Mouse (Mus musculus) testis, adult 2 months (tissue): Measurements from ENCODE around the gene Cdh10.

Experiments used
- CTCF ChIP-seq: fragments of 200-500 bp; IDR thresholded peaks from 2 replicates; pipeline ENCODE4 v1.5.1; 2012; ENCODE audit warnings: low read depth, mild to moderate bottlenecking, inconsistent platforms, low read length, moderate library complexity; ENCODE audit not compliant: control insufficient read depth, insufficient read depth, insufficient replicate concordance
- POLR2A ChIP-seq: fragments of 200-500 bp; IDR thresholded peaks from 2 replicates; pipeline ENCODE4 v1.6.1; 2012; ENCODE audit warnings: low read depth, mild to moderate bottlenecking, inconsistent platforms, low read length, moderate library complexity; ENCODE audit not compliant: control insufficient read depth

DNA sequence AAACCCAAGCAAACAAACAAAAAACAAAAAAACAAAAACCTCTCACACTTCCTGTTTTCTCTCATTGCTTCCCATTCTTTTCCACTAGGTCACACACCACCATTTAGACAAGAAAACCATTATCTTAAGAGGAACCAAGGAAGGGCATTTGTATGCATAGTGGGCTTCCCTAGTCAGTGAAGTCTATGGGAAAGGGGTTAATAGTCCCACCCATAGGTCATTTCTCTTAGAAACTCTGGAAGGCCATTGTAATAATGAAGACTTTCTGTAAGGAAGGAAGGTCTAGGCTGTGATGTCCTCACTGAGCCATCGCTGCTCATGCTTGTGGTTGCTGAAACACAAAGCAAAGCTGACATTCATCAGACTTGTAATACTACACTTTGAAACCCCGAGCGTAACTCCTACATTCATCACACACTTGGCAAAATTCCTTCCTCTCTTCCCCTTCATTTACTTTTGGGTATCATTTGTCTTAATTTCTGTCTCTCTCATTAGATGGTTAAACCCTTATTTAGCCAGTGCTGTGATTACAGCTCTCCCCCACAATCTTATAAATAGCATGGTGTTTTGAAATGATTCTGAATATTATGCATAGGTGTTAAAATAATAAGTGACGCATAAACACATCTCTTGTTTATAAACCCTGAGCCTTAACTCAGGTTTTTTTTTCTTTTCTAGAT, 9.5 kb upstream of the Cdh10 start:
- TF ChIP-seq CTCF (no peak), POLR2A (no peak)
